Mouse (Mus musculus) midbrain, embryonic 14.5 days (tissue): ENCODE measurements at regions not wholly inside any gene's neighbourhood (a gene's known extent, or its start where the extent isn't known, plus 50 kb on each side); places are given as distances from the start of the nearest gene placed in this dataset.

Experiments used
- ATAC-seq: fragments of 200-750 bp; cut with Nextera tagmentation; 2 replicates; pipeline ENCODE4 v1.8.0; 2017; ENCODE audit warnings: moderate number of reproducible peaks, moderate library complexity; ENCODE audit not compliant: low FRiP score, low TSS enrichment
- DNase-seq: peaks from one replicate; pipeline ENCODE4 v3.0.0-alpha.2; 2015
- H3K27ac ChIP-seq: fragments of 300-500 bp; sonication (generic); replicated peaks from 2 replicates; pipeline ENCODE4 v1.5.1; 2014; ENCODE audit warnings: mild to moderate bottlenecking, low read depth, low read length, moderate library complexity
- H3K27me3 ChIP-seq: fragments of 300-500 bp; sonication (generic); 2 replicates; pipeline ENCODE4 v1.6.1; 2014; ENCODE audit warnings: low read length, control low read depth, mixed read lengths; ENCODE audit not compliant: control insufficient read depth, insufficient read depth
- H3K36me3 ChIP-seq: fragments of 300-500 bp; sonication (generic); 2 replicates; pipeline ENCODE4 v1.6.1; 2014; ENCODE audit warnings: low read length, control low read depth; ENCODE audit not compliant: control insufficient read depth, insufficient read depth
- H3K4me1 ChIP-seq: fragments of 300-500 bp; sonication (generic); 2 replicates; pipeline ENCODE4 v1.6.1; 2014; ENCODE audit warnings: mild to moderate bottlenecking, antibody characterized with exemption, low read length, control low read depth; ENCODE audit not compliant: control insufficient read depth, insufficient read depth
- H3K4me2 ChIP-seq: fragments of 300-500 bp; sonication (generic); 2 replicates; pipeline ENCODE4 v1.6.1; 2014; ENCODE audit warnings: mild to moderate bottlenecking, low read length, moderate library complexity
- H3K4me3 ChIP-seq: fragments of 300-500 bp; sonication (generic); replicated peaks from 2 replicates; pipeline ENCODE4 v1.5.1; 2014; ENCODE audit warnings: low read depth, low read length
- H3K9ac ChIP-seq: fragments of 300-500 bp; sonication (generic); replicated peaks from 2 replicates; pipeline ENCODE4 v1.6.1; 2014; ENCODE audit warnings: mild to moderate bottlenecking, low read length, moderate library complexity
- H3K9me3 ChIP-seq: fragments of 300-500 bp; sonication (generic); 2 replicates; pipeline ENCODE4 v1.6.1; 2016; ENCODE audit warnings: low read length, control low read depth, mixed read lengths; ENCODE audit not compliant: control insufficient read depth
- WGBS: fragments of 180-500 bp; shearing (Covaris S2); extraction: QIAGEN DNeasy Blood & Tissue Kit; methylation state at CpG from one replicate; pipeline ENCODE4 v1.1.7; 2014; 5-methylcytosine and 5-hydroxymethylcytosine counted together

- no peak for ATAC-seq
- 63% methylated on average over 3 of the region's 3 CpGs for WGBS
- Histone ChIP-seq H3K4me3 (no peak overlapping the region), H3K27ac (no peak overlapping the region), H3K9me3 (no peaks in the 10 kb centered on the region), H3K9ac (no peak overlapping the region), H3K36me3 (no peaks in the 10 kb centered on the region), H3K27me3 (no peaks in the 10 kb centered on the region), H3K4me2 (no peak overlapping the region), H3K4me1 (no peaks in the 10 kb centered on the region)
- no peak for DNase-seq
These were observed 254.5 kb downstream of the Qk start for GRCm38 (mm10) chr17:10065131-10065530.

DNA sequence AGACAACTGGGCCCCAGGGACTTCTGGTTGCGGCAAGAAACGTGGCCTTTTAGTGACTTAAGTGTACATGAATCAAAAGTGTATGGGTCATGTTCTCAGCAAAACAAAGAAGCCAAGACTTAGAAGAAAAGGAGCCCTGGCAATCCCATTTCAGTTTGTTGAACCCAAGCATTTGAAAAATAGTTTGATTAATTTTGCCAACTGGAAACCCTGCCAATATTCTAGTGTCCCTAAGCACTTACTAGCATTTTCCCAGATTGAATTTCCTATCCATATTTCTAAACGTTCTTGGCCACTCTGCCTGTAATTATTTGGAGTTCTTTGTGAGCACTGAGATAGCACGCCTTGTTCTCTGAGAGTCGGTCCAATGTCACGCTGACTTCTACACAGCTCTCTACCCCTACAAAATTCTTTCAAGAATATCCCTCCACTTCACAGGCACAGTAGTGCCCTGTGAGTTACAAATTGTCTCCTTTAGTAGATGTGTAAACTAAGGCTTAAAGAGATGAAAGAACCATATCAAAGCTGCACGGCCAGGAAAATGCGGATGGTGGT lies 257.0 kb downstream of the Qk start:
- ATAC-seq, result no peak
- no peak for DNase-seq

GRCm38 (mm10) chr17:10057736-10058135 lies 261.9 kb downstream of the Qk start:
- 64% methylated on average over 1 of the region's 1 CpGs for WGBS
- H3K4me3 ChIP-seq, result no peak overlapping the region
- no peaks in the 10 kb centered on the region for H3K27me3 ChIP-seq
- no peak overlapping the region for H3K4me2 ChIP-seq
- H3K36me3 ChIP-seq, result no peaks in the 10 kb centered on the region
- no peak overlapping the region for H3K9ac ChIP-seq
- DNase-seq, result no peak
- no peak for ATAC-seq
- no peak overlapping the region for H3K27ac ChIP-seq
- no peaks in the 10 kb centered on the region for H3K9me3 ChIP-seq
- H3K4me1 ChIP-seq, result no peaks in the 10 kb centered on the region

More for the DNA sequence above, 257.0 kb downstream of the Qk start:
- Histone ChIP-seq H3K9ac (no peak overlapping the region), H3K27ac (no peak overlapping the region), H3K36me3 (no peaks in the 10 kb centered on the region), H3K4me1 (no peaks in the 10 kb centered on the region), H3K27me3 (no peaks in the 10 kb centered on the region), H3K4me3 (no peak overlapping the region), H3K9me3 (no peaks in the 10 kb centered on the region), H3K4me2 (no peak overlapping the region)
- 87% methylated on average over 8 of the region's 8 CpGs for WGBS

GRCm38 (mm10) chr17:10056096-10056495 lies 263.6 kb downstream of the Qk start:
- ATAC-seq, result no peak
- H3K4me2 ChIP-seq, result no peak overlapping the region
- no peak overlapping the region for H3K4me3 ChIP-seq
- WGBS, result 86% methylated on average over 2 of the region's 2 CpGs
- H3K36me3 ChIP-seq, result no peaks in the 10 kb centered on the region
- no peak overlapping the region for H3K9ac ChIP-seq
- H3K9me3 ChIP-seq, result no peaks in the 10 kb centered on the region
- no peak for DNase-seq
- H3K27ac ChIP-seq, result no peak overlapping the region
- H3K27me3 ChIP-seq, result no peaks in the 10 kb centered on the region
- H3K4me1 ChIP-seq, result no peaks in the 10 kb centered on the region

DNA sequence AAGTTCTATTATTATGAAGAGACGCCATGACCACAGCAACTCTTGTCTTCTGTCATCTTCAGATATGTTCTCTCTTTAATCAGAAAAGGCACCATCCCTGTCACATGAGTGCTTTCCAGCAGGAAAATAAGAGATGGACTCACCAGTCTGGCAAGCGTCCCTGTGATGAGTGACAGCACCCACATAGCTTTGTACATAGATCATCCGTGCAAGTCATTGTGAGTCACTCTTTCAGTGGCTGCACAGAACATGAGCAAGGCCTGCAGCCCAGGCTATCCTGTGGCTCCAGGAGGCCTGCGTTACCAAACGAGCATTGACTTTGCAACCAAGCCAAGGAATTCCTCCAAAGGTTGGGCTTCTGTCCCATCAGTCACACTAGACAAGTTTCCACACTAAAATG lies 265.3 kb downstream of the Qk start:
- ATAC-seq (no peak), DNase-seq (no peak)
- no peak overlapping the region for H3K4me3 ChIP-seq
- no peak overlapping the region for H3K4me2 ChIP-seq
- H3K36me3 ChIP-seq, result no peaks in the 10 kb centered on the region
- H3K9me3 ChIP-seq, result no peaks in the 10 kb centered on the region
- no peak overlapping the region for H3K9ac ChIP-seq
- no peaks in the 10 kb centered on the region for H3K4me1 ChIP-seq
- no peak overlapping the region for H3K27ac ChIP-seq
- no peaks in the 10 kb centered on the region for H3K27me3 ChIP-seq
- 84% methylated on average over 5 of the region's 5 CpGs for WGBS

GRCm38 (mm10) chr17:10044336-10044735 lies 275.3 kb downstream of the Qk start:
- H3K4me3 ChIP-seq, result no peak overlapping the region
- H3K27ac ChIP-seq, result no peak overlapping the region
- H3K4me2 ChIP-seq, result no peak overlapping the region
- H3K9ac ChIP-seq, result no peak overlapping the region
- H3K27me3 ChIP-seq, result no peaks in the 10 kb centered on the region
- ATAC-seq, result no peak
- DNase-seq, result no peak
- H3K9me3 ChIP-seq, result peaks cover 3% of the 10 kb centered on the region; the same call in 1 of the 2 replicates
- no peaks in the 10 kb centered on the region for H3K36me3 ChIP-seq
- H3K4me1 ChIP-seq, result no peaks in the 10 kb centered on the region
- WGBS, result 84% methylated on average over 5 of the region's 5 CpGs

- H3K36me3 ChIP-seq, result no peaks in the 10 kb centered on the region
- ATAC-seq (no peak), DNase-seq (no peak)
- 94% methylated on average over 5 of the region's 5 CpGs for WGBS
- H3K9me3 ChIP-seq, result no peaks in the 10 kb centered on the region
- no peaks in the 10 kb centered on the region for H3K4me1 ChIP-seq
- no peak overlapping the region for H3K27ac ChIP-seq
- H3K4me2 ChIP-seq, result no peak overlapping the region
- no peak overlapping the region for H3K9ac ChIP-seq
- no peak overlapping the region for H3K4me3 ChIP-seq
- no peaks in the 10 kb centered on the region for H3K27me3 ChIP-seq
These were observed 277.5 kb downstream of the Qk start for GRCm38 (mm10) chr17:10042042-10042652.

DNA sequence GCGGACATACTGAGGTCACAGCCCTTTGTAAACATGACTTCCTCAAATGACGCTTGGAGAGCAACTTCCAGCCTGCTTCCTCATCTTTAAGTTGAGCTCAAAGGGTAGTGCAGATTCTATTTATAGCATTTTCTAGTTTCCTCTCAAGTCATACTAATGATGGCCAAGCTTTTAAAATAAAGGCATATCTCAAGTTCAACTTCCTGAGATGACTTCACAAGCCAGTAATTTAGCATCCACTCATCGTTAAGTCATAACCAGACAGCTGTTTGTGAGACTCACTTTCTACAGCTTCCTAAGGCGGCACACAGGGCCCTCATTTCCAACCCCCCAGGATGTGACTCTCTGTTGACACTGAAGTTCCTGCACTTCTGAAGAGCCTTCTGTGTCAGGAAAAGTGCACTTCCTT lies 278.7 kb downstream of the Qk start:
- Histone ChIP-seq H3K4me2 (no peak overlapping the region), H3K9ac (no peak overlapping the region), H3K4me3 (no peak overlapping the region), H3K9me3 (no peaks in the 10 kb centered on the region), H3K27me3 (no peaks in the 10 kb centered on the region), H3K4me1 (no peaks in the 10 kb centered on the region), H3K27ac (no peak overlapping the region), H3K36me3 (no peaks in the 10 kb centered on the region)
- ATAC-seq (no peak), DNase-seq (no peak)
- 92% methylated on average over 4 of the region's 4 CpGs for WGBS

GRCm38 (mm10) chr17:10040375-10040774 lies 279.3 kb downstream of the Qk start:
- H3K9ac ChIP-seq, result no peak overlapping the region
- DNase-seq, result no peak
- ATAC-seq, result no peak
- no peaks in the 10 kb centered on the region for H3K4me1 ChIP-seq
- H3K27me3 ChIP-seq, result no peaks in the 10 kb centered on the region
- WGBS, result 68% methylated on average over 4 of the region's 4 CpGs
- no peaks in the 10 kb centered on the region for H3K9me3 ChIP-seq
- no peak overlapping the region for H3K27ac ChIP-seq
- no peak overlapping the region for H3K4me2 ChIP-seq
- no peaks in the 10 kb centered on the region for H3K36me3 ChIP-seq
- H3K4me3 ChIP-seq, result no peak overlapping the region
